Mouse (Mus musculus) hindbrain, postnatal 0 days (tissue): Measurements from ENCODE around the gene Fam196b. TPM values are rescaled to one million over a fixed set of nuclear protein-coding genes. Genes with fewer than 3 reads are reported as not detected.

ENCODE experiments used
- ATAC-seq: fragments of 200-750 bp; cut with Nextera tagmentation; 2 replicates; pipeline ENCODE4 v1.8.0; 2017; ENCODE audit warnings: mild to moderate bottlenecking, moderate TSS enrichment, moderate library complexity
- DNase-seq: peaks from one replicate; pipeline ENCODE4 v3.0.0-alpha.2; 2015; ENCODE audit warnings: low spot score
- H3K27ac ChIP-seq: fragments of 300-500 bp; sonication (generic); 2 replicates; pipeline ENCODE4 v1.5.1; 2014; ENCODE audit warnings: mild to moderate bottlenecking
- H3K27me3 ChIP-seq: fragments of 300-500 bp; sonication (generic); 2 replicates; pipeline ENCODE4 v1.6.1; 2014; ENCODE audit warnings: low read length, mixed read lengths; ENCODE audit not compliant: insufficient read depth
- H3K36me3 ChIP-seq: fragments of 300-500 bp; sonication (generic); 2 replicates; pipeline ENCODE4 v1.6.1; 2014; ENCODE audit warnings: low read length, mixed read lengths; ENCODE audit not compliant: insufficient read depth
- H3K4me1 ChIP-seq: fragments of 300-500 bp; sonication (generic); 2 replicates; pipeline ENCODE4 v1.6.1; 2014; ENCODE audit warnings: antibody characterized with exemption, low read length, mixed read lengths; ENCODE audit not compliant: insufficient read depth
- H3K4me2 ChIP-seq: fragments of 300-500 bp; sonication (generic); 2 replicates; pipeline ENCODE4 v1.6.1; 2014; ENCODE audit warnings: low read depth, mild to moderate bottlenecking, low read length, moderate library complexity, mixed read lengths
- H3K4me3 ChIP-seq: fragments of 300-500 bp; sonication (generic); 2 replicates; pipeline ENCODE4 v1.5.1; 2014; ENCODE audit warnings: low read length
- H3K9ac ChIP-seq: fragments of 300-500 bp; sonication (generic); replicated peaks from 2 replicates; pipeline ENCODE4 v1.6.1; 2014; ENCODE audit warnings: mild to moderate bottlenecking, low read length, moderate library complexity, mixed read lengths
- H3K9me3 ChIP-seq: fragments of 300-500 bp; sonication (generic); 2 replicates; pipeline ENCODE4 v1.6.1; 2016; ENCODE audit warnings: low read length, mixed read lengths
- CTCF ChIP-seq: IDR thresholded peaks from 2 replicates; pipeline ENCODE4 v1.5.1; 2016; ENCODE audit warnings: antibody characterized with exemption, control low read depth, low read depth
- WGBS: fragments of 180-500 bp; shearing (Covaris S2); extraction: QIAGEN DNeasy Blood & Tissue Kit; methylation state at CpG from one replicate; pipeline ENCODE4 v1.1.7; 2014; 5-methylcytosine and 5-hydroxymethylcytosine counted together
- polyA plus RNA-seq: library from polyadenylated mRNA; unstranded; fragments of >200 nt; fragmentation: Nextera tagmentation; extraction: Ambion mirVana; gene quantifications from 2 replicates; pipeline ENCODE4 v1.2.1, GENCODE M21; 2015
- total RNA-seq: library from RNA; depleted of rRNA; stranded (reverse); fragments of >200 nt; gene quantifications from 2 replicates; pipeline ENCODE4 v1.2.3, GENCODE M21; 2014; rRNA removed

The Fam196b gene
- total RNA-seq (6.3 and 6.8 TPM in 2 replicates), polyA plus RNA-seq (1.9 and 2.1 TPM in 2 replicates)

DNA sequence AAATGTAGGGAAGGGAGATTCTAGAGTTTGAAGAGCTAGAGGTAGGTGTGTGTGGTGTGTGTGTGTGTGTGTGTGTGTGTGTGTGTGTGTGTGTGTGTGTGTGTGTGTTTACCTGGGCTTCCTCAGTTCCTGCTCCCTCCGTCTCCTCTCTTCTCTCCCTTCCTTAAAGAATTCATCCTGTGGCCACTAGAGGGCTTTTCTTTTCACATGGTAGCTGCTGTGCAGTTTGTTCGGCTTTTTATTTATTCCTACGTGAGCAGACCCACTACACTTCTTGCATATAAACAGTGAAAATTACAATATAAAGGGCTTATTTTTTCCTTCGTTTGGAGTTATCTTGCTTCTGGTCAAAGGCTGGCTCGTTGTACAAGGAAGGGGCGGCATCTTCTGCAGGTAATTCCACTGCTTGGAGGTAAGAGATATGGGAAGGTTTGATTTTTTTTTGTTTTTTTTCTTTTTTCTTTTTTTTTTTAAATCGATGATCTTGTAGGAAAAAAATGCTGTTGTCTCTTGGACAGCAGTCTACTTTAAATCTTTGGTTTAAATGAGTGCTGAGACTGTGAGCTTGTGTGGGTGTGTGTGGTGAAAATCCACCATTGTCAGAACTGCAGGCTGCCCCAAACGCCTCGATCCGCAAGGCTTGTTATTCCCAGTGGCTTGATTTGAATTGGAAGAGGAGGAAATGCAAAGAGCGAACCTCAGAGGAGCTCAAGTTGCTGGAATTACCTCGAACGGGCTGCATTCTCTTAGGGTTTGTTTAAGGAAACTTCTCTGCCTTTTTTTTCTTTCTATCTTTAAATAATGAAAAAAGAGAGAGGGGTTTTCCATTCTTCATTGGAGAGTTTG, at the start of gene Fam196b:
Fam196b (plus strand) TSS at position 289 of the 846 bp plus-strand sequence.
- Histone ChIP-seq H3K27ac (no peak within 1 kb of the TSS; the same call in 1 of the 2 replicates), H3K36me3 (no peaks in the 10 kb centered on the region), H3K9me3 (no peaks in the 10 kb centered on the region), H3K9ac (peak within 1 kb of the TSS; percentile 51), H3K4me2 (peak within 1 kb of the TSS; percentile 63), H3K4me1 (peaks cover 6% of the 10 kb centered on the region; the same call in 1 of the 2 replicates), H3K4me3 (peak within 1 kb of the TSS; percentile 47), H3K27me3 (no peaks in the 10 kb centered on the region)
- under 1% methylated on average over 13 of the region's 13 CpGs for WGBS
- DNase-seq (peak; percentile 86), ATAC-seq (peak; percentile 76)
- TF ChIP-seq CTCF: peak; percentile 78

DNA sequence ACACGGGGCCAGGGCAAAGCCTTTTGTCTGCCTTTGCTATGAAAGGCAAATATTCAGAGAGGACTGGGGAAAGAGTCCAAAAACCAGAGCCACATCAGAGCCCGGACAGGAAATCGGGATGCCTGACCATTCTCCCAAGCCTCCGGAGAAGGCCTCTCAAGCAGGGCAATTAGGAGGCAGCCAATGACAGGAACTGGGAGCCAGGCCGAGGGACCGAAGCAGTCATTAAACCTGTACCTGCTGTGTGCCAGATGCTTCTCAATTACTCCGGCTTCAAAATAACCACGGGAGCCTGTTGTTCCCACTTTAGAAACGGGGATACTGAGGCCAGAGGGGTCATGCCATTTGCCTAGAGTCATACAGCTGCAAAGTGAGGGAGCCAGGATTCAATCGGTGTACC, 42.6 kb upstream of the Fam196b start:
- H3K9ac ChIP-seq: no peak overlapping the region
- no peak for TF ChIP-seq CTCF
- no peaks in the 10 kb centered on the region for H3K36me3 ChIP-seq
- ATAC-seq (no peak; the same call in 1 of the 2 replicates), DNase-seq (peak; percentile 33)
- H3K27ac ChIP-seq: no peak overlapping the region
- 37% methylated on average over 10 of the region's 10 CpGs for WGBS
- peaks cover 6% of the 10 kb centered on the region; the same call in 1 of the 2 replicates for H3K4me1 ChIP-seq
- no peak overlapping the region for H3K4me3 ChIP-seq
- no peaks in the 10 kb centered on the region for H3K27me3 ChIP-seq
- H3K9me3 ChIP-seq: no peaks in the 10 kb centered on the region
- no peak overlapping the region for H3K4me2 ChIP-seq

DNA sequence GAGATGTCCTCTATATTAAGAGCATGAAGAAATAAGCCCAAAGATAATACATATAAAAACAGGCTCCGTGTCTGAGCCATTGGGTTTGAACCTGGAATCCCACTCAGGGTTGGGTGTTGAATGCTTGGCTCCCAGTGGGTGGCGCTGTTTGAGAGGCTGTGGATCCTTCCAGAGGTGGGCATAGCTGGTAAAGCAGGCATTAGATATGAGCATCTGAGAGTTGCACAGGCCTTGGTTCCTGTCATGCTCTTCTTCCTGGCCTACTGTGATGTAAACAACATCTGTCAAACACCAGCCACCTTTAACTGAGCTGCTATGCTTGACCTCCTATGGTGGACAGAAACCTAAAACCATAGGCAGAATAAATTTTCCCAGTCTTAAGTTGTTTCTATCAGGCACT, 38.7 kb upstream of the Fam196b start:
- WGBS: 38% methylated on average over 2 of the region's 2 CpGs
- ATAC-seq: no peak
- H3K9ac ChIP-seq: no peak overlapping the region
- H3K4me2 ChIP-seq: no peak overlapping the region
- H3K4me3 ChIP-seq: no peak overlapping the region
- H3K9me3 ChIP-seq: no peaks in the 10 kb centered on the region
- no peaks in the 10 kb centered on the region for H3K36me3 ChIP-seq
- H3K4me1 ChIP-seq: peaks cover 6% of the 10 kb centered on the region; the same call in 1 of the 2 replicates
- H3K27me3 ChIP-seq: no peaks in the 10 kb centered on the region
- DNase-seq: peak; percentile 61
- TF ChIP-seq CTCF: peak; percentile 69
- H3K27ac ChIP-seq: no peak overlapping the region

DNA sequence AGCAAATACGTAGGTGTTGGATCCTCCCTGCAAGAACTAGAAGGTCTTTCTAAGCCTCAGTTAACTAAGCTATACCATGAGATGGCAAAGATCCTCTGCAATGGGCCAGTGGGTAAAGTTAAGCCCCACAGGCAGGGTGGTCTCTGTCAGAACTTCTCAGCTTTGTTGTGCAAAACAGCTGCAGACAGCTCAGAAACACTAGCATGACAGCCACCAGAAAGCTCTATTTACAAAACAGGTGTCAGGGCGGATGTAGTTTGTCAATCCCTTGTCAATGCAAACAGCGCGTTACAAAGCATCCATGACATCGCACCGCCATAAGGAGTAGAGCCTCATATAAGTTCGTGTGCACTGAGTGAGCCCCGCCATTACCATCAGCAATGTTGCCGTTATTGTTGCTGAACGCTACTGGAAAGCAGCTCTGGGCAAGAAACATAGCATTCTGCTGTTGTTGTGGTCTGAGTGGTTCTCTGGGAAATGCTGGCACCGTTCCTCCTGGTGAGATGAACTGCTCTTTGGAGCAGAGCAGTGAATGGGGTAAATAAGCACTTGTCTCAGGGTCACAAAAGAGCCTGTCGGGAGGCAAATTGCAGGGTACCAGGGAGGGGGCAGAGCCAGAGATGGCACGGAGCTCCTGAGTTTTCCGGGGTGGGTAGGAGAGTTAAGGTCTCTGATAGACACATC, 38.1 kb upstream of the Fam196b start:
- 17% methylated on average over 14 of the region's 14 CpGs for WGBS
- Histone ChIP-seq H3K27ac (no peak overlapping the region), H3K36me3 (no peaks in the 10 kb centered on the region), H3K27me3 (no peaks in the 10 kb centered on the region), H3K9me3 (no peaks in the 10 kb centered on the region), H3K9ac (no peak overlapping the region; the same call in 1 of the 2 replicates), H3K4me2 (peak overlapping the region; percentile 31), H3K4me1 (peaks cover 6% of the 10 kb centered on the region; the same call in 1 of the 2 replicates), H3K4me3 (no peak overlapping the region)
- TF ChIP-seq CTCF: no peak
- DNase-seq: peak; percentile 67
- ATAC-seq: peak; percentile 60

DNA sequence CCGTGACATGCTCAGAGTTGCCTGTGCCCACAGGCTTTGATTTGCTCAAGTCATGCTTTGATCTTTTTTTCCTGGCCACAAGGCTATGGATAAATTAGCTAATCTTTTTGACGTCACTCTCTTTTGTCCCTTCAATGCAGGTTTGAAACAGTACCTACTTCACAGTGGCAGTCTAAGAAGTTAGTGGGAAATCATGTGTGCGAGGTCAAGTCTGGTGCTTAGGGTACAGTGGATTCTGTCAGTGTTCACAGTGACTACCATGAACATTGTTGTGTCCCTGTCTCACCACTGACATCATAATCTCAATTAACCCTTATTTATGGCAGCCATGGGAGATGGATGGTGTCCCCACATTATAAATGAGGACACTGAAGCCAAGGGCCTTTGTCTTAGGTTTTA, 37.6 kb upstream of the Fam196b start:
- Histone ChIP-seq H3K4me2 (peak overlapping the region; percentile 31), H3K9ac (no peak overlapping the region), H3K36me3 (no peaks in the 10 kb centered on the region), H3K4me3 (no peak overlapping the region), H3K9me3 (no peaks in the 10 kb centered on the region), H3K27ac (no peak overlapping the region), H3K4me1 (peaks cover 6% of the 10 kb centered on the region; the same call in 1 of the 2 replicates), H3K27me3 (no peaks in the 10 kb centered on the region)
- ATAC-seq: peak; percentile 31; the same call in 1 of the 2 replicates
- TF ChIP-seq CTCF: no peak
- no peak for DNase-seq
- WGBS: 43% methylated on average over 3 of the region's 3 CpGs

DNA sequence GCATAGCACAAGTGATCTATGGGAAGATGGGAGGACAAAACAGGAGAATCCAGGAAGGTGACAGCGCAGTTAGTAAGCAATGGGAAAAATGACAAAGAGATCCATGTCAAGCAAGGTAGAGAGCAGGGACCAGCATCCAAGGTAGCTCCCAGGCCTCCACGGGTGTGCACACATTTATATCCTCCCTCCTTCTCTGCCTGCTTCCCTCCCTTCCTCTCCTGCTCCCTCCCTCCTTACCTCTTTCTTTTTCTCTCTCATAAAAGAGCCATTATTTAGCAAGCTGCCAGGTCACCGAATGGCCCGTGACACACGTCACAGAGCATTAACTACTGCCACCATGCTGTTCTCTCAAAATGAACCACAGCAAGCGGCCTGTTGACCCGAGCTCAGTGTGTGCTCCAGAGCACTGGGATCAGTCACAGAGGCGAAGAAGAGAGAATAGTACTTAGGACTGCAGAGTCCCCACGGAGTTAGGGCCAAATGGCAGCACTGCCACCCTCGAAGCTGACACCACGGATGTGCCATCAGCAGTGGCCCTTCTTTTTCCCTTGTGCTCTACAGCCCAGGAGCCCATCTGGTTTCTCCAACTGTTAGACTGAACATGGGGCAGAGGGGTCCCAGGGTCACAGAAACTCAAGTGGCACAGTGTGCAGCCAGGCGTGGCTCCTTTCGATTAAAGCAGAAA, 30.4 kb upstream of the Fam196b start:
- no peaks in the 10 kb centered on the region for H3K36me3 ChIP-seq
- WGBS: 25% methylated on average over 13 of the region's 13 CpGs
- H3K4me1 ChIP-seq: no peaks in the 10 kb centered on the region
- no peak overlapping the region for H3K27ac ChIP-seq
- no peak overlapping the region for H3K9ac ChIP-seq
- H3K9me3 ChIP-seq: no peaks in the 10 kb centered on the region
- H3K27me3 ChIP-seq: no peaks in the 10 kb centered on the region
- no peak overlapping the region for H3K4me2 ChIP-seq
- H3K4me3 ChIP-seq: no peak overlapping the region
- no peak for ATAC-seq
- DNase-seq: no peak
- TF ChIP-seq CTCF: no peak
